Mouse (Mus musculus): ENCODE results near the gene Stxbp5. TPM values are rescaled to one million over a fixed set of nuclear protein-coding genes. Genes with fewer than 3 reads are reported as not detected.

The Stxbp5 gene
- polyA plus RNA-seq, 1 experiment from 2014 or later = 9.8 TPM

- H3K27me3 ChIP-seq (ENCODE audit: control insufficient read depth, insufficient read depth, low read depth, low read length) = no peaks in the 10 kb centered on the region
- H3K4me3 ChIP-seq (ENCODE audit: low read depth, low read length) = no peak overlapping the region
- no peak for ATAC-seq
Measured at GRCm38 (mm10) chr10:9794429-9794828, 106.5 kb downstream of the Stxbp5 start.

GRCm38 (mm10) chr10:9790947-9791346 lies 109.9 kb downstream of the Stxbp5 start:
- Histone ChIP-seq H3K9me3 (replicated peaks; ENCODE audit: control insufficient read depth, low read length, poor library complexity, severe bottlenecking) (no peaks in the 10 kb centered on the region), H3K9ac (ENCODE audit: low read depth, low read length) (no peak overlapping the region), H3K36me3 (ENCODE audit: control insufficient read depth, insufficient read depth, low read length) (peaks cover 11% of the 10 kb centered on the region), H3K27me3 (ENCODE audit: control insufficient read depth, insufficient read depth, low read depth, low read length) (no peaks in the 10 kb centered on the region), H3K27ac (ENCODE audit: low read length) (no peak overlapping the region), H3K4me1 (ENCODE audit: control insufficient read depth, insufficient read depth, low read length) (no peaks in the 10 kb centered on the region), H3K4me3 (ENCODE audit: low read depth, low read length) (no peak overlapping the region), H3K4me2 (ENCODE audit: low read length) (no peak overlapping the region)
- ATAC-seq = no peak
- WGBS = 87% methylated on average over 3 of the region's 3 CpGs

More at GRCm38 (mm10) chr10:9794429-9794828, 106.5 kb downstream of the Stxbp5 start:
- Histone ChIP-seq H3K36me3 (ENCODE audit: control insufficient read depth, insufficient read depth, low read length) (peaks cover 20% of the 10 kb centered on the region), H3K27ac (ENCODE audit: low read length) (no peak overlapping the region), H3K9me3 (replicated peaks; ENCODE audit: control insufficient read depth, low read length, poor library complexity, severe bottlenecking) (no peaks in the 10 kb centered on the region), H3K4me2 (ENCODE audit: low read length) (no peak overlapping the region), H3K9ac (ENCODE audit: low read depth, low read length) (no peak overlapping the region), H3K4me1 (ENCODE audit: control insufficient read depth, insufficient read depth, low read length) (no peaks in the 10 kb centered on the region)

GRCm38 (mm10) chr10:9786461-9786860 lies 114.4 kb downstream of the Stxbp5 start:
- no peak for ATAC-seq
- no peak overlapping the region for H3K9ac ChIP-seq (ENCODE audit: low read depth, low read length)
- H3K4me1 ChIP-seq (ENCODE audit: control insufficient read depth, insufficient read depth, low read length) = no peaks in the 10 kb centered on the region
- no peak overlapping the region for H3K27ac ChIP-seq (ENCODE audit: low read length)
- no peak overlapping the region for H3K4me3 ChIP-seq (ENCODE audit: low read depth, low read length)
- WGBS = 90% methylated on average over 11 of the region's 11 CpGs
- H3K9me3 ChIP-seq (replicated peaks; ENCODE audit: control insufficient read depth, low read length, poor library complexity, severe bottlenecking) = no peaks in the 10 kb centered on the region
- no peaks in the 10 kb centered on the region for H3K27me3 ChIP-seq (ENCODE audit: control insufficient read depth, insufficient read depth, low read depth, low read length)
- peaks cover 9% of the 10 kb centered on the region for H3K36me3 ChIP-seq (ENCODE audit: control insufficient read depth, insufficient read depth, low read length)
- no peak overlapping the region for H3K4me2 ChIP-seq (ENCODE audit: low read length)

GRCm38 (mm10) chr10:9785651-9786050 lies 115.2 kb downstream of the Stxbp5 start:
- Histone ChIP-seq H3K4me3 (ENCODE audit: low read depth, low read length) (no peak overlapping the region), H3K9ac (ENCODE audit: low read depth, low read length) (no peak overlapping the region), H3K27ac (ENCODE audit: low read length) (no peak overlapping the region), H3K9me3 (replicated peaks; ENCODE audit: control insufficient read depth, low read length, poor library complexity, severe bottlenecking) (no peaks in the 10 kb centered on the region), H3K36me3 (ENCODE audit: control insufficient read depth, insufficient read depth, low read length) (peaks cover 5% of the 10 kb centered on the region; the same call in 1 of the 2 replicates), H3K27me3 (ENCODE audit: control insufficient read depth, insufficient read depth, low read depth, low read length) (no peaks in the 10 kb centered on the region), H3K4me1 (ENCODE audit: control insufficient read depth, insufficient read depth, low read length) (no peaks in the 10 kb centered on the region), H3K4me2 (ENCODE audit: low read length) (no peak overlapping the region)
- WGBS = 82% methylated on average over 6 of the region's 6 CpGs
- no peak for ATAC-seq

- H3K9ac ChIP-seq (ENCODE audit: low read depth, low read length) = no peak overlapping the region
- H3K4me1 ChIP-seq (ENCODE audit: control insufficient read depth, insufficient read depth, low read length) = no peaks in the 10 kb centered on the region
- H3K27me3 ChIP-seq (ENCODE audit: control insufficient read depth, insufficient read depth, low read depth, low read length) = no peaks in the 10 kb centered on the region
- no peak overlapping the region for H3K27ac ChIP-seq (ENCODE audit: low read length)
- H3K4me2 ChIP-seq (ENCODE audit: low read length) = no peak overlapping the region
- no peaks in the 10 kb centered on the region for H3K9me3 ChIP-seq (replicated peaks; ENCODE audit: control insufficient read depth, low read length, poor library complexity, severe bottlenecking)
- WGBS = 62% methylated on average over 4 of the region's 4 CpGs
- H3K36me3 ChIP-seq (ENCODE audit: control insufficient read depth, insufficient read depth, low read length) = 0 out of 2 replicates have a peak, but pooled peaks cover 2% of the 10 kb centered on the region
- ATAC-seq = no peak
- no peak overlapping the region for H3K4me3 ChIP-seq (ENCODE audit: low read depth, low read length)
Measured at GRCm38 (mm10) chr10:9779864-9780263, 121.0 kb downstream of the Stxbp5 start.

- Histone ChIP-seq H3K36me3 (ENCODE audit: control insufficient read depth, insufficient read depth, low read length) (peaks cover 4% of the 10 kb centered on the region; the same call in 1 of the 2 replicates), H3K27ac (ENCODE audit: low read length) (no peak overlapping the region), H3K4me3 (ENCODE audit: low read depth, low read length) (no peak overlapping the region), H3K4me2 (ENCODE audit: low read length) (no peak overlapping the region), H3K9me3 (replicated peaks; ENCODE audit: control insufficient read depth, low read length, poor library complexity, severe bottlenecking) (no peaks in the 10 kb centered on the region), H3K4me1 (ENCODE audit: control insufficient read depth, insufficient read depth, low read length) (no peaks in the 10 kb centered on the region), H3K27me3 (ENCODE audit: control insufficient read depth, insufficient read depth, low read depth, low read length) (no peaks in the 10 kb centered on the region), H3K9ac (ENCODE audit: low read depth, low read length) (no peak overlapping the region)
- WGBS = 75% methylated on average over 12 of the region's 12 CpGs
- peak; percentile 11; the same call in 1 of the 2 replicates for ATAC-seq
Measured at GRCm38 (mm10) chr10:9770261-9770660, 130.6 kb downstream of the Stxbp5 start.

- Histone ChIP-seq H3K27ac (ENCODE audit: low read length) (no peak overlapping the region), H3K4me2 (ENCODE audit: low read length) (no peak overlapping the region), H3K36me3 (ENCODE audit: control insufficient read depth, insufficient read depth, low read length) (peaks cover 20% of the 10 kb centered on the region), H3K9me3 (replicated peaks; ENCODE audit: control insufficient read depth, low read length, poor library complexity, severe bottlenecking) (no peaks in the 10 kb centered on the region), H3K4me3 (ENCODE audit: low read depth, low read length) (no peak overlapping the region), H3K27me3 (ENCODE audit: control insufficient read depth, insufficient read depth, low read depth, low read length) (no peaks in the 10 kb centered on the region), H3K4me1 (ENCODE audit: control insufficient read depth, insufficient read depth, low read length) (no peaks in the 10 kb centered on the region), H3K9ac (ENCODE audit: low read depth, low read length) (no peak overlapping the region)
- no peak for ATAC-seq
- 89% methylated on average over 5 of the region's 5 CpGs for WGBS
Measured at GRCm38 (mm10) chr10:9763831-9764230, 137.0 kb downstream of the Stxbp5 start.

- Histone ChIP-seq H3K4me2 (ENCODE audit: low read length) (no peak overlapping the region), H3K36me3 (ENCODE audit: control insufficient read depth, insufficient read depth, low read length) (peaks cover 16% of the 10 kb centered on the region), H3K4me3 (ENCODE audit: low read depth, low read length) (no peak overlapping the region), H3K4me1 (ENCODE audit: control insufficient read depth, insufficient read depth, low read length) (no peaks in the 10 kb centered on the region), H3K27me3 (ENCODE audit: control insufficient read depth, insufficient read depth, low read depth, low read length) (no peaks in the 10 kb centered on the region), H3K9ac (ENCODE audit: low read depth, low read length) (no peak overlapping the region), H3K9me3 (replicated peaks; ENCODE audit: control insufficient read depth, low read length, poor library complexity, severe bottlenecking) (no peaks in the 10 kb centered on the region), H3K27ac (ENCODE audit: low read length) (no peak overlapping the region)
- ATAC-seq = no peak
- 89% methylated on average over 8 of the region's 8 CpGs for WGBS
Measured at GRCm38 (mm10) chr10:9760264-9760663, 140.6 kb downstream of the Stxbp5 start.

GRCm38 (mm10) chr10:9756546-9756945 lies 144.3 kb downstream of the Stxbp5 start:
- Histone ChIP-seq H3K27ac (ENCODE audit: low read length) (no peak overlapping the region), H3K9me3 (replicated peaks; ENCODE audit: control insufficient read depth, low read length, poor library complexity, severe bottlenecking) (no peaks in the 10 kb centered on the region), H3K36me3 (ENCODE audit: control insufficient read depth, insufficient read depth, low read length) (peaks cover 9% of the 10 kb centered on the region), H3K4me3 (ENCODE audit: low read depth, low read length) (no peak overlapping the region), H3K4me1 (ENCODE audit: control insufficient read depth, insufficient read depth, low read length) (no peaks in the 10 kb centered on the region), H3K9ac (ENCODE audit: low read depth, low read length) (no peak overlapping the region), H3K4me2 (ENCODE audit: low read length) (no peak overlapping the region), H3K27me3 (ENCODE audit: control insufficient read depth, insufficient read depth, low read depth, low read length) (no peaks in the 10 kb centered on the region)
- 75% methylated on average over 6 of the region's 6 CpGs for WGBS
- ATAC-seq = no peak

Measured in midbrain, embryonic 16.5 days (tissue).